Mouse (Mus musculus): ENCODE measurements at regions not wholly inside any gene's neighbourhood (a gene's known extent, or its start where the extent isn't known, plus 50 kb on each side); places are given as distances from the start of the nearest gene placed in this dataset.

DNA sequence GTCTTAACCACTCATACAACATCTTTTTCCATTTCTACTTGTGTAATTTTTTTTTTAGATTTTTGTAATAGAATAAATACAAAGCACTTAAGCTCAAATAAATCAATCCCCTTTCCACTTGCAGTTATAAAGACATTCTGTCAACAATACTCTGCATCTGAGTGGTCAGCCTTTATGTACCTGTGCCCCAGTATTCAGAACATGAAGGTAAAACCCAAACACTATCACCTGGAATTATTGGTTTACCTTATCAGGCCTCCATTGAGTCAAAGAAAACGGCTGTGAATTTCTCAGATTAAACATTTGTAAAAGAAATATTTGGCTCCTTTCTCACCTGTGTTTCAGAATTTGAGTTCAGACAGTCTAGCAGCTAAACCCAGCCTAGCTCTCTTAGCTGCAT is 422.0 kb upstream of the Sptlc3 start:
- TF ChIP-seq EP300 (optimal IDR thresholded peaks at IDR 0.05) (no peak), CTCF (IDR thresholded peaks at IDR 0.05; ENCODE audit: low read depth) (no peak)

All from stomach, postnatal 0 days (tissue).